Mouse (Mus musculus): ENCODE measurements around the gene Nectin2. TPM values are rescaled to one million over a fixed set of nuclear protein-coding genes. Genes with fewer than 3 reads are reported as not detected.

Nectin2 gene
- polyA plus RNA-seq, 1 experiment from 2014 or later = 52.5 TPM

GRCm38 (mm10) chr7:19675824-19676223 lies 74.5 kb downstream of the Nectin2 start:
- Histone ChIP-seq H3K27me3 (ENCODE audit: control insufficient read depth, insufficient read depth, low read length) (no peaks in the 10 kb centered on the region), H3K4me1 (replicated peaks; ENCODE audit: control insufficient read depth, insufficient read depth, low read length) (no peaks in the 10 kb centered on the region), H3K4me3 (ENCODE audit: low read depth, low read length) (no peak overlapping the region), H3K9me3 (ENCODE audit: control insufficient read depth, low read length) (no peaks in the 10 kb centered on the region), H3K27ac (ENCODE audit: low read depth, low read length) (no peak overlapping the region), H3K4me2 (replicated peaks; ENCODE audit: low read depth, low read length) (no peak overlapping the region), H3K9ac (ENCODE audit: low read depth, low read length) (no peak overlapping the region), H3K36me3 (ENCODE audit: control insufficient read depth, insufficient read depth, low read length) (no peaks in the 10 kb centered on the region)
- WGBS = 88% methylated on average over 10 of the region's 10 CpGs
- DNase-seq (ENCODE audit: low spot score) = no peak
- no peak for ATAC-seq (ENCODE audit: low FRiP score)

- DNase-seq (ENCODE audit: low spot score) = no peak
- Histone ChIP-seq H3K4me1 (replicated peaks; ENCODE audit: control insufficient read depth, insufficient read depth, low read length) (no peaks in the 10 kb centered on the region), H3K9me3 (ENCODE audit: control insufficient read depth, low read length) (no peaks in the 10 kb centered on the region), H3K9ac (ENCODE audit: low read depth, low read length) (no peak overlapping the region), H3K4me2 (replicated peaks; ENCODE audit: low read depth, low read length) (no peak overlapping the region), H3K36me3 (ENCODE audit: control insufficient read depth, insufficient read depth, low read length) (no peaks in the 10 kb centered on the region), H3K27me3 (ENCODE audit: control insufficient read depth, insufficient read depth, low read length) (no peaks in the 10 kb centered on the region), H3K27ac (ENCODE audit: low read depth, low read length) (no peak overlapping the region), H3K4me3 (ENCODE audit: low read depth, low read length) (no peak overlapping the region)
- WGBS = 68% methylated on average over 14 of the region's 14 CpGs
- no peak for ATAC-seq (ENCODE audit: low FRiP score)
Observed at GRCm38 (mm10) chr7:19673083-19673699, 77.1 kb downstream of the Nectin2 start.

GRCm38 (mm10) chr7:19671511-19671910 lies 78.8 kb downstream of the Nectin2 start:
- DNase-seq (ENCODE audit: low spot score) (no peak), ATAC-seq (ENCODE audit: low FRiP score) (no peak)
- Histone ChIP-seq H3K4me3 (ENCODE audit: low read depth, low read length) (no peak overlapping the region), H3K27me3 (ENCODE audit: control insufficient read depth, insufficient read depth, low read length) (no peaks in the 10 kb centered on the region), H3K4me1 (replicated peaks; ENCODE audit: control insufficient read depth, insufficient read depth, low read length) (no peaks in the 10 kb centered on the region), H3K36me3 (ENCODE audit: control insufficient read depth, insufficient read depth, low read length) (no peaks in the 10 kb centered on the region), H3K4me2 (replicated peaks; ENCODE audit: low read depth, low read length) (no peak overlapping the region), H3K9ac (ENCODE audit: low read depth, low read length) (no peak overlapping the region), H3K9me3 (ENCODE audit: control insufficient read depth, low read length) (no peaks in the 10 kb centered on the region), H3K27ac (ENCODE audit: low read depth, low read length) (no peak overlapping the region)
- WGBS = 71% methylated on average over 10 of the region's 10 CpGs

- Histone ChIP-seq H3K4me3 (ENCODE audit: low read depth, low read length) (no peak overlapping the region), H3K36me3 (ENCODE audit: control insufficient read depth, insufficient read depth, low read length) (no peaks in the 10 kb centered on the region), H3K9ac (ENCODE audit: low read depth, low read length) (no peak overlapping the region), H3K9me3 (ENCODE audit: control insufficient read depth, low read length) (no peaks in the 10 kb centered on the region), H3K4me1 (replicated peaks; ENCODE audit: control insufficient read depth, insufficient read depth, low read length) (peaks cover 3% of the 10 kb centered on the region; the same call in 1 of the 2 replicates), H3K27ac (ENCODE audit: low read depth, low read length) (no peak overlapping the region), H3K27me3 (ENCODE audit: control insufficient read depth, insufficient read depth, low read length) (no peaks in the 10 kb centered on the region), H3K4me2 (replicated peaks; ENCODE audit: low read depth, low read length) (no peak overlapping the region)
- peak; percentile 58 for ATAC-seq (ENCODE audit: low FRiP score)
- peak; percentile 92 for DNase-seq (ENCODE audit: low spot score)
- 10% methylated on average over 10 of the region's 10 CpGs for WGBS
Observed at GRCm38 (mm10) chr7:19668947-19669721, 81.1 kb downstream of the Nectin2 start.

- ATAC-seq (ENCODE audit: low FRiP score) = no peak
Observed at GRCm38 (mm10) chr7:19667434-19667833, 82.8 kb downstream of the Nectin2 start.

GRCm38 (mm10) chr7:19666750-19667149 lies 83.5 kb downstream of the Nectin2 start:
- Histone ChIP-seq H3K9me3 (ENCODE audit: control insufficient read depth, low read length) (no peaks in the 10 kb centered on the region), H3K4me3 (ENCODE audit: low read depth, low read length) (no peak overlapping the region), H3K9ac (ENCODE audit: low read depth, low read length) (no peak overlapping the region), H3K4me1 (replicated peaks; ENCODE audit: control insufficient read depth, insufficient read depth, low read length) (peaks cover 9% of the 10 kb centered on the region), H3K4me2 (replicated peaks; ENCODE audit: low read depth, low read length) (no peak overlapping the region), H3K36me3 (ENCODE audit: control insufficient read depth, insufficient read depth, low read length) (0 out of 2 replicates have a peak, but pooled peaks cover 3% of the 10 kb centered on the region), H3K27ac (ENCODE audit: low read depth, low read length) (no peak overlapping the region), H3K27me3 (ENCODE audit: control insufficient read depth, insufficient read depth, low read length) (no peaks in the 10 kb centered on the region)
- DNase-seq (ENCODE audit: low spot score) = peak; percentile 7
- WGBS = 78% methylated on average over 3 of the region's 3 CpGs
- ATAC-seq (ENCODE audit: low FRiP score) = no peak

More at GRCm38 (mm10) chr7:19667434-19667833, 82.8 kb downstream of the Nectin2 start:
- no peaks in the 10 kb centered on the region for H3K36me3 ChIP-seq (ENCODE audit: control insufficient read depth, insufficient read depth, low read length)
- peaks cover 9% of the 10 kb centered on the region for H3K4me1 ChIP-seq (replicated peaks; ENCODE audit: control insufficient read depth, insufficient read depth, low read length)
- H3K9me3 ChIP-seq (ENCODE audit: control insufficient read depth, low read length) = no peaks in the 10 kb centered on the region
- WGBS = 76% methylated on average over 2 of the region's 2 CpGs
- H3K27ac ChIP-seq (ENCODE audit: low read depth, low read length) = no peak overlapping the region
- no peak overlapping the region for H3K4me2 ChIP-seq (replicated peaks; ENCODE audit: low read depth, low read length)
- H3K9ac ChIP-seq (ENCODE audit: low read depth, low read length) = no peak overlapping the region
- H3K27me3 ChIP-seq (ENCODE audit: control insufficient read depth, insufficient read depth, low read length) = no peaks in the 10 kb centered on the region
- no peak overlapping the region for H3K4me3 ChIP-seq (ENCODE audit: low read depth, low read length)
- DNase-seq (ENCODE audit: low spot score) = no peak

Other genes starting within 250 kb of the Nectin2 start
- gene Bloc1s3, start 242.1 kb downstream of the Nectin2 start, polyA plus RNA-seq (2014; fragmentation: Nextera tagmentation; extraction: Ambion mirVana) = 2.4 and 2.5 TPM in 2 replicates
- gene Trappc6a, start 242.1 kb downstream of the Nectin2 start, polyA plus RNA-seq (2014; fragmentation: Nextera tagmentation; extraction: Ambion mirVana) = 45.7 and 49.8 TPM in 2 replicates
- 0.10 and 0.17 TPM in 2 replicates for gene Nkpd1, start 232.6 kb downstream of the Nectin2 start, polyA plus RNA-seq (2014; fragmentation: Nextera tagmentation; extraction: Ambion mirVana)
- 4.2 and 5.8 TPM in 2 replicates for gene Ppp1r37, start 187.4 kb downstream of the Nectin2 start, polyA plus RNA-seq (2014; fragmentation: Nextera tagmentation; extraction: Ambion mirVana)
- gene Zfp296, start 173.2 kb downstream of the Nectin2 start, polyA plus RNA-seq (2014; fragmentation: Nextera tagmentation; extraction: Ambion mirVana) = 0.22 and 0.38 TPM in 2 replicates
- gene Gemin7, start 172.9 kb downstream of the Nectin2 start, polyA plus RNA-seq (2014; fragmentation: Nextera tagmentation; extraction: Ambion mirVana) = 161 and 173 TPM in 2 replicates
- gene Clasrp, start 146.0 kb downstream of the Nectin2 start, polyA plus RNA-seq (2014; fragmentation: Nextera tagmentation; extraction: Ambion mirVana) = 49.8 and 50.5 TPM in 2 replicates
- 3.7 and 3.9 TPM in 2 replicates for gene Relb, start 121.0 kb downstream of the Nectin2 start, polyA plus RNA-seq (2014; fragmentation: Nextera tagmentation; extraction: Ambion mirVana)
- 86.2 and 94.4 TPM in 2 replicates for gene Clptm1, start 85.5 kb downstream of the Nectin2 start, polyA plus RNA-seq (2014; fragmentation: Nextera tagmentation; extraction: Ambion mirVana)
- 0.33 TPM in 1 of 2 replicates, not detected in the other for gene Apoc2, start 72.5 kb downstream of the Nectin2 start, polyA plus RNA-seq (2014; fragmentation: Nextera tagmentation; extraction: Ambion mirVana)
- not detected in 2 replicates for gene Gm44805, start 69.1 kb downstream of the Nectin2 start, polyA plus RNA-seq (2014; fragmentation: Nextera tagmentation; extraction: Ambion mirVana)
- not detected in 2 replicates for gene Apoc4, start 69.0 kb downstream of the Nectin2 start, polyA plus RNA-seq (2014; fragmentation: Nextera tagmentation; extraction: Ambion mirVana)
- gene Apoc1, start 57.8 kb downstream of the Nectin2 start, polyA plus RNA-seq (2014; fragmentation: Nextera tagmentation; extraction: Ambion mirVana) = 3.0 and 3.4 TPM in 2 replicates
- 192 and 221 TPM in 2 replicates for gene Apoe, start 51.3 kb downstream of the Nectin2 start, polyA plus RNA-seq (2014; fragmentation: Nextera tagmentation; extraction: Ambion mirVana)
- gene Tomm40, start 35.0 kb downstream of the Nectin2 start, polyA plus RNA-seq (2014; fragmentation: Nextera tagmentation; extraction: Ambion mirVana) = 113 and 129 TPM in 2 replicates
- gene Bcam, start 20.5 kb upstream of the Nectin2 start, polyA plus RNA-seq (2014; fragmentation: Nextera tagmentation; extraction: Ambion mirVana) = 20.6 and 22.1 TPM in 2 replicates
- gene Cblc, start 46.3 kb upstream of the Nectin2 start, polyA plus RNA-seq (2014; fragmentation: Nextera tagmentation; extraction: Ambion mirVana) = 0.59 and 0.63 TPM in 2 replicates
- 0.26 and 0.33 TPM in 2 replicates for gene Bcl3, start 72.3 kb upstream of the Nectin2 start, polyA plus RNA-seq (2014; fragmentation: Nextera tagmentation; extraction: Ambion mirVana)
- 0.17 TPM in 1 of 2 replicates, not detected in the other for gene Gm19345, start 101.5 kb upstream of the Nectin2 start, polyA plus RNA-seq (2014; fragmentation: Nextera tagmentation; extraction: Ambion mirVana)
- not detected in 2 replicates for gene Ceacam16, start 110.8 kb upstream of the Nectin2 start, polyA plus RNA-seq (2014; fragmentation: Nextera tagmentation; extraction: Ambion mirVana)
- gene Ceacam19, start 137.5 kb upstream of the Nectin2 start, polyA plus RNA-seq (2014; fragmentation: Nextera tagmentation; extraction: Ambion mirVana) = not detected in 2 replicates
- 2.8 and 3.1 TPM in 2 replicates for gene Pvr, start 170.7 kb upstream of the Nectin2 start, polyA plus RNA-seq (2014; fragmentation: Nextera tagmentation; extraction: Ambion mirVana)
- gene Igsf23, start 200.3 kb upstream of the Nectin2 start, polyA plus RNA-seq (2014; fragmentation: Nextera tagmentation; extraction: Ambion mirVana) = 0.15 TPM in 1 of 2 replicates, not detected in the other
- not detected in 2 replicates for gene Ceacam20, start 214.9 kb upstream of the Nectin2 start, polyA plus RNA-seq (2014; fragmentation: Nextera tagmentation; extraction: Ambion mirVana)
- gene Nlrp9b, start 241.0 kb upstream of the Nectin2 start, polyA plus RNA-seq (2014; fragmentation: Nextera tagmentation; extraction: Ambion mirVana) = not detected in 2 replicates

Data from hindbrain, embryonic 11.5 days (tissue).